Mouse (Mus musculus): ENCODE data around the gene Kdm2b. TPM values are rescaled to one million over a fixed set of nuclear protein-coding genes. Genes with fewer than 3 reads are reported as not detected.
"Not testable (repeated sequence)": the region's sequence is repeated elsewhere in the genome, so short reads cannot be mapped to it uniquely, and the experiment has no call there.

Gene Kdm2b
- polyA plus RNA-seq, 1 experiment = 20.5 TPM

DNA sequence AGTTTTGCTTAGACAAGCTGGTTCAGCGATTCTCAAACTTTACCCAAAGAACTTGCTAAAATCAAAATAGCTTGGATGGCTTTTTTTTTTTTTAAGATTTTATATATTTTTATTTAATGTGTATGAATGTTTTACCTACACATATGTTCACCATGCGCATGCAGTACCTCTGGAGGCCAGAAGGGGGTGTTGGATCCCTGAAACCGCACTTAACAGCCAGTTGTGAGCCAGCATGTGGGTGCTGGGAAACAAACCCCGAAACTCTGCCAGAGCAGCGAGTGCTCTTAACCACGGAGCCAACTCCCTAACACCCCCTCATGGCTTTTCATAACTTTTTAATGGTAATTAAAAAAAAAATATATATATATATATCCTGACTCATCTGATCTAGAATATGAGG, 21.2 kb upstream of the Kdm2b start:
- no peak for DNase-seq (ENCODE audit: low spot score)

GRCm38 (mm10) chr5:123009873-123010272, 20.2 kb upstream of the Kdm2b start:
- DNase-seq (ENCODE audit: low spot score) = no peak

GRCm38 (mm10) chr5:123008877-123009493, 19.4 kb upstream of the Kdm2b start:
- DNase-seq (ENCODE audit: low spot score) = no peak

DNA sequence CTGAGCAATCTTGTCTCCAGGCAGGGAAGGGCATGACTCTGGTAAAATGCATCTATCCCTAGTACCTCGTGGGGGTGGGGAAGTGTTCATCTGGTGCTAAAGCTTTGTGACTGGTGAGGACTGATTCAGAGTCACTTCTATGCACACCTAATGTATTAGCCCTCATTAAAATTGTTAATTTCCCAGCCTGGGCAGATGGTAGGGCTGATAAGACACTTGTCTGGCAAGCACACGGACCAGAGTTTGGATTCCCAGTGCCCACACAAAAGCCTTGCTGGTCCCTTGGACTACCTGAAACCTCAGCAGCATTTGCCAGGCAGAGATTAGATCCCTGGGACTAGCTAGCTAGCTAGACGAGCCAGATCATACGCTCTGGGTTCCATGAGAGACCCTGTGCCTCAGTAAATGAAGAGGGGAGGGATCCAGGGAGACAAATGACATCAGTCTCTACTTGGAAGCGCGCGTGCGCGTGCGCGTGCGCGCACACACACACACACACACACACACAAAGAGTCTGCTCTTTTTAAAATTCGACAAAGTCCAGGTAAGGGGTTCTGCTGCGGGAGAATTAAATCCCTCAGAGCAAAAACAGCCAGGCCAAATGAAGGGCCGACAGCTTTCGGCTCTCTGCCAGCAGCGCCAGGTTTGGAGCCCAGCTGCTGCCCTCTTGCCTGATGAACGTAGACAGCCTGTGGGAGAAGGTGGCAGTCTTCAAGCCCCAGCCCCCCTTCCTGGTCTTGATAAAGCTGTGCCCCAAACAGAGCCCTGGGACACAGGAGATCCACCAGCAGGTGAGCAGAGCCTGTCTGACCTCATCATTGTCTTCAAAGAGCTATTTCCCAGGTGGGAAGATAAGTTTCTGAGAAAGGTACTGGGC, 16.3 kb upstream of the Kdm2b start:
- no peak for DNase-seq (ENCODE audit: low spot score)

GRCm38 (mm10) chr5:123000901-123001300, 11.3 kb upstream of the Kdm2b start:
- DNase-seq (ENCODE audit: low spot score) = no peak

GRCm38 (mm10) chr5:122997205-122998204, 7.9 kb upstream of the Kdm2b start:
- DNase-seq (ENCODE audit: low spot score) = no peak

DNA sequence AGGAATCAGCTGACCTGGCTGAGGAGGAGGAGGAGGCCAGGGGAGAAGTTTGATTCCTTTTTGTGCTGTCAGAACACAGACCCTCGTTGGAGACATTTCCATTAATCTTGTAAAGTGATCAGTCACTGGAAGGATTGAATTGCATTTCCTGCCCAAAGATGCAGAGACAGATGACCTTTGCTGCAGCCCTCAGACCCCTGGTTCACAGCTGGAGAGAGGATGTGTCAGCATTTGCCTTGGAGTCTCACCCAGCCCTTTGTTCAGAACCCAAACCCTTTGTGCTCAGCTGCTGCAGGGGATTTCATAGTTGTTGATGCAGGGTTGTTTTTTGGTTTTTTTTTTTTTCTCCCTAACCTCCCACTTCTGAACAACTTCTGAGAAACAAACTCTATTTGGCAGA, 5.3 kb upstream of the Kdm2b start:
- DNase-seq (ENCODE audit: low spot score) = no peak

DNA sequence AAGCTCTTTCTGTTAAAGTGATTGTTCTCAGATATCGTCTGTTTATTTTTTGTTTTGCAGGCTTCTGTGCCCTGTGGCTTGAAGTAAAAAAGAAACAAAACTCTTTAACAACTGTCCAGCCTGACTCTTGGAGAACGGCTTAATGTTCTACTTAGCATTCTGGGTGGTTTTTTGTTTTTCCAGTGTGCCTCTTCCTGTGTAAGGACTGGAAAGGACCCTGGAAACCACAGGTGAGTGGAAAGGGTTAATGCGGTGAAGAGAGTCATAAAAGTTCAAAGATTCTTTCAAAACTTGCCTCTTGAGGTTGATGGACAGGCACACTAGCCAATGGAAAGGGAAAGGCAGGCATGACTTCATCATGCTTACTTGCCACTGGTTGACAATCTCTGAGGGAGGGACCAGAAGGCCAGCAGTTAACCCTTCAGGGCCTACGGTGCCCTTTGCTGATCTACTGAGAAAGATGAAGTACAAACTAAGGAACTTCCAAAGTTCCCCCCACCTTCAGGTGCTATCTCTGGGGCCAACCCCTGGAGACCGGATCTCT, 4.8 kb upstream of the Kdm2b start:
- peak; percentile 46 for DNase-seq (ENCODE audit: low spot score)

- no peak for DNase-seq (ENCODE audit: low spot score)
Observed at GRCm38 (mm10) chr5:122993811-122994210, 4.2 kb upstream of the Kdm2b start.

- DNase-seq (ENCODE audit: low spot score) = no peak
Observed at GRCm38 (mm10) chr5:122991350-122992004, 1.9 kb upstream of the Kdm2b start.

DNA sequence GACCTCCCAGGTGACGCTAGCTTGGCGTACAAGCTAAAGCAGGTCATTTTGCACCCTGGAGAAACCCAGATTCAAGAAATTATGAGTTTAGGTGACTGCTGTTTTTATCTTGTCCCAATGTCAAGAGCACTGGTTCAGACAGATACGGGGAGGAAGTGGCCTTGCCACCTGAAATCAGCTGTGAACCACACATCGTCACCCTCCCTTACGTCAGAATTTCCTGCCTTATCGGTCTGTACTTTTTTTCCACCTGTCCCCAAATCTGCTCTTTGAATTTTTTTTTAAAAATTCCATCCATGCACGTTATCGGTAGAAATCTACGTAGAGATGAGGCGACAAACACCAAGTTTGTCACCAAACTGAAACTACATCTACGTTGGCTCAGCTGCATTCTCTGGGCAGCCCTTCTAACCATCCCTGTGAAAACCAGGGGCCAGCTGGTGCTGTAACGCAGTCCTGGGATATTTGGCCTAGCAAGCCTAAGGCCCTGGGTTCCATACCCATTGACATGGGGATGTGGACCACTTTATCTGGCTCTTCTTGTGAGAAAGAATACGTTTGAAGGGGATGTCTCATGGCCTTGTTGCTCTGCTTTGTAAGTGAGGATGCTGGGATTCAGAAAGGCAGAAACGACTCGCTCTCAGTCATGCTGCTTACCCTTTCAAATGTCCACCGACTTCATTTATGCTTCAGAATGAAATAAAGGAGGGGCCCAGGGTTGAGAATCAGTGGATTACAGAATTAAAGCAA, 963 bp upstream of the Kdm2b start:
- no peak for DNase-seq (ENCODE audit: low spot score)

GRCm38 (mm10) chr5:122989001-122989525, 560 bp downstream of the Kdm2b start:
- DNase-seq (ENCODE audit: low spot score) = peak; percentile 57

DNA sequence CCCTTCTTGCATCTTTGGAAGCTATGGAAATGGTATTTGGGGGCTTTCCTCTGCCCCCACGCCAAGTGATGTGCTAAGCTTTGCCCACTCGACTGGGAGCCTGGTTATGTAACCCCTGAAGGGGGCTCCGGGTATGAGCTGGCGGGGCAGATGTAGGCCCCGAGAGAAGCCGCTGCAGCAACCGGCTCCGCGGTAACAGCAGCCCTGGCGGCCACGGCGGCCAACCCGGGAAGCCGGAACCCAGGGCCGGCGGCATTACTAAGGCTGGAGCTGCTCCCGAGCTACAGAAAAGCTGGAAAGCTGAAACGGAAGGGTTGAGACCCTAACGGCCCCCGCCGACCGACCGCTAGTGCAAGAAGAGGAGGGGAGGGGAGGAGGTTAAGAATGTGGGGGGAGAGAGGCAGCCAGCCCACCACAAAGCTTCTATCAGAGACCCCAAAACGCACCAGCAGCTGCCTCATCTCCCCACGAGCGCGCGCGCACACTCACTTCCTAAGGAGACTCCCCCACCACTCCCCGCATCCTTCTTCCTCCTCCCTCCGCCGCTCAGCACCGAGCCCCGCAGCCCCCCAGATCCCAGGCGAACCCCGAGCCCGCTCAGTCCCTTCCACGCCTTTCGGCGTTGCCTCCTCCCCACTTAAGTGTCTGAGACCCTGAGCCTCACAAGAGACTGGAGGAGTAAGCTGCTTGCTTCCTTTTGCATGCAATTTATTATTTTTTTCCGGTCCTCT, 1.4 kb downstream of the Kdm2b start:
- peak; percentile 50 for DNase-seq (ENCODE audit: low spot score)

- DNase-seq (ENCODE audit: low spot score) = no peak
Observed at GRCm38 (mm10) chr5:122987211-122988020, 2.2 kb downstream of the Kdm2b start.

DNA sequence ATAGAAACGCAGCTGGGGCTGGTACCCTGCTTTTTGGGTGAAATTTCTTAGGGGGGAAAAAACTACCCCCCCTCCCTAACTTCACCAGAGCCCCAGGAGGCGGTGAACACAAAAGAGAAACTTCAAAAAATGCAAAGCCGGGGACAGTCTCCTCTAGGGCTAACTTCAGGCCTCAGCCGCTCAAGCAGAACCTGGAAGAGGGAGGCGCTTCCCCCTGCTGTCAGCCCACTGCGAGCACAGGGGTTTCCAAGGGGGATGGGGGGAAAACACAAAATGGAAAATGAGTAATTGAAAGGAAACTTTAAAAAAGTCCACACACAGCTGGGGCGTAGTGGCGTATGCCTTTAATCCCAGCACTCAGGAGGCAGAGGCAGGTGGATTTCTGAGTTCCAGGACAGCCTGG, 3.5 kb downstream of the Kdm2b start:
- no peak for DNase-seq (ENCODE audit: low spot score)

DNA sequence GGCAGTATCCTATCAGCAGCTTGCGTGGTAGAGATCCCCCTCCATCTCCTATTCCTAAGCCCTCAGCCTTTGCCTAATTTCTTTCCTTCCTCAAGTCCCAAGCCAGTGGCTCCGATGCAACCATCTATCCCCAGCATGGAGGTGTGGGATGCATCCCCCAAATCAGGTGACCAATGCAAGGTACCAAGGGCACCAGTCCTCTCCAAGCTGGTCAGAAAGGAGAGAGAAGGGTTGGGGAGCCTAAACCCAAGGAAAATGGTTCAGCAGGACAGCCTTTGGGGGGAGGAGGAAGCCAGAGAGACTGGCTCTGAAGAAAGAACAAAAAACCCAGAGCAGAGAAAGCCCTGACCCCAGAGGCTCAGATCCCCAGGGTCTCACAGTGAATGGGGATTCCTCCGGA, 4.3 kb downstream of the Kdm2b start:
- no peak for DNase-seq (ENCODE audit: low spot score)

- DNase-seq (ENCODE audit: low spot score) = no peak
Observed at GRCm38 (mm10) chr5:122984483-122984882, 5.1 kb downstream of the Kdm2b start.

DNA sequence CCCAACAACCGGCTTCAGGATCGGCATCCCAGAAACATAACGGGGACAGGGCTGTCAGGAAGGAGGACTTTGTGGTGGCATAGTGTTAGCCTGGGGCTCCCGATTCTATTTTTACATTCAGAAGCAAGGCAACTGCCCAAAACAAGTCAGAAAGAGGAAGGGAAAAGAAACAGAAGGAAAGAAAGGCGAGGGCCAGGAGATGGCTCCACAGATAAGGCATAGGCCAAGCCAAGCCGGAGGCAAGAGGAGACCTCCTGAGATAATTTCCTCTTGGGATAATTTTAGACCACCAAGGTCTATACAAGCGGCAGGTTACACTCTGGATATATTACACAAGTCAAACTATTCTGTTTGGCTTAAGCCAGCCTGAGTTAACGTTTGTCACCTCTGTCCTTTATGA, 10.7 kb downstream of the Kdm2b start:
- no peak for DNase-seq (ENCODE audit: low spot score)

DNA sequence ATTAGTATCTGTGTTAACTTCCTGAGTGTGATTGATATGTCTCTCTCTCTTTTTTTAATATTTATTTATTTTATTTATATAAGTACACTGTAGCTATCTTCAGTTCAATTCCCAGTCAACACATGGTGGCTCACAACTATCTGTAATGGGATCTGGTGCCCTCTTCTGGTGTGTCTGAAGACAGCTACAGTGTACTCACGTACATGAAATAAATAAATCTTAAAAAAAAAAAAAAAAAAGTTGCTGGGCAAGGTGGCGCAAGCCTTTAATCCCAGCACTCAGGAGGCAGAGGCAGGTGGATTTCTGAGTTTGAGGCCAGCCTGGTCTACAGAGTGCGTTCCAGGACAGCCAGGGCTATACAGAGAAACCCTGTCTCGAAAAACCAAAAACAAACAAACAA, 14.9 kb downstream of the Kdm2b start:
- not testable (repeated sequence) for DNase-seq (ENCODE audit: low spot score)

All from urinary bladder, adult 2 months (tissue).